Mouse (Mus musculus) midbrain, postnatal 0 days (tissue): Measurements from ENCODE around the gene Ncaph2. TPM values are rescaled to one million over a fixed set of nuclear protein-coding genes. Genes with fewer than 3 reads are reported as not detected.

Experiments used
- ATAC-seq: fragments of 200-750 bp; cut with Nextera tagmentation; 2 replicates; pipeline ENCODE4 v1.8.0; 2017; ENCODE audit warnings: moderate number of reproducible peaks, mild to moderate bottlenecking, moderate TSS enrichment, moderate library complexity; ENCODE audit not compliant: low FRiP score
- DNase-seq: peaks from one replicate; pipeline ENCODE4 v3.0.0-alpha.2; 2015; ENCODE audit warnings: low spot score
- H3K27ac ChIP-seq: fragments of 300-500 bp; sonication (generic); 2 replicates; pipeline ENCODE4 v1.5.1; 2014; ENCODE audit warnings: low read depth, mild to moderate bottlenecking, low read length, mixed read lengths
- H3K27me3 ChIP-seq: fragments of 300-500 bp; sonication (generic); 2 replicates; pipeline ENCODE4 v1.6.1; 2014; ENCODE audit warnings: low read length, control low read depth, mixed read lengths; ENCODE audit not compliant: insufficient read depth
- H3K36me3 ChIP-seq: fragments of 300-500 bp; sonication (generic); 2 replicates; pipeline ENCODE4 v1.6.1; 2014; ENCODE audit warnings: low read length, control low read depth, mixed read lengths; ENCODE audit not compliant: insufficient read depth
- H3K4me1 ChIP-seq: fragments of 300-500 bp; sonication (generic); 2 replicates; pipeline ENCODE4 v1.6.1; 2014; ENCODE audit warnings: mild to moderate bottlenecking, control low read depth, antibody characterized with exemption, low read length, mixed read lengths; ENCODE audit not compliant: insufficient read depth
- H3K4me2 ChIP-seq: fragments of 300-500 bp; sonication (generic); 2 replicates; pipeline ENCODE4 v1.6.1; 2014; ENCODE audit warnings: low read depth, mild to moderate bottlenecking, low read length, mixed read lengths; ENCODE audit not compliant: poor library complexity, severe bottlenecking
- H3K4me3 ChIP-seq: fragments of 300-500 bp; sonication (generic); 2 replicates; pipeline ENCODE4 v1.5.1; 2014; ENCODE audit warnings: low read depth, mild to moderate bottlenecking, low read length, moderate library complexity
- H3K9ac ChIP-seq: fragments of 300-500 bp; sonication (generic); replicated peaks from 2 replicates; pipeline ENCODE4 v1.6.1; 2014; ENCODE audit warnings: mild to moderate bottlenecking, low read length, moderate library complexity, mixed read lengths; ENCODE audit not compliant: poor library complexity, severe bottlenecking
- H3K9me3 ChIP-seq: fragments of 300-500 bp; sonication (generic); 2 replicates; pipeline ENCODE4 v1.6.1; 2016; ENCODE audit warnings: low read length, control low read depth
- CTCF ChIP-seq: IDR thresholded peaks from 2 replicates; pipeline ENCODE4 v1.5.1; 2016; ENCODE audit warnings: antibody characterized with exemption, mild to moderate bottlenecking
- WGBS: fragments of 180-500 bp; shearing (Covaris S2); extraction: QIAGEN DNeasy Blood & Tissue Kit; methylation state at CpG from one replicate; pipeline ENCODE4 v1.1.7; 2014; 5-methylcytosine and 5-hydroxymethylcytosine counted together
- polyA plus RNA-seq: library from polyadenylated mRNA; unstranded; fragments of >200 nt; fragmentation: Nextera tagmentation; extraction: Ambion mirVana; gene quantifications from 2 replicates; pipeline ENCODE4 v1.2.1, GENCODE M21; 2015
- total RNA-seq: library from RNA; depleted of rRNA; stranded (reverse); fragments of >200 nt; gene quantifications from 2 replicates; pipeline ENCODE4 v1.2.3, GENCODE M21; 2014

Gene Ncaph2
- total and polyA plus RNA-seq, 2 experiments from 2014 or later: 88.0 to 88.8 TPM

- no peak for TF ChIP-seq CTCF
- Histone ChIP-seq H3K27ac (no peak within 1 kb of the TSS), H3K4me1 (no peaks in the 10 kb centered on the region), H3K4me2 (no peak within 1 kb of the TSS), H3K9ac (no peak within 1 kb of the TSS), H3K9me3 (no peaks in the 10 kb centered on the region), H3K4me3 (no peak within 1 kb of the TSS), H3K27me3 (peaks cover 11% of the 10 kb centered on the region; the same call in 1 of the 2 replicates), H3K36me3 (no peaks in the 10 kb centered on the region)
- DNase-seq (no peak), ATAC-seq (no peak)
- 9% methylated on average over 26 of the region's 26 CpGs for WGBS
Observed at GRCm38 (mm10) chr15:89322670-89323522, 32.6 kb upstream of the Ncaph2 start, which contains the start of gene Adm2. Adm2 (plus strand) TSS chr15:89322720.

- no peak overlapping the region for H3K9ac ChIP-seq
- H3K36me3 ChIP-seq: no peaks in the 10 kb centered on the region
- 88% methylated on average over 4 of the region's 4 CpGs for WGBS
- ATAC-seq (no peak), DNase-seq (no peak)
- H3K9me3 ChIP-seq: no peaks in the 10 kb centered on the region
- TF ChIP-seq CTCF: no peak
- H3K4me1 ChIP-seq: no peaks in the 10 kb centered on the region
- peaks cover 11% of the 10 kb centered on the region; the same call in 1 of the 2 replicates for H3K27me3 ChIP-seq
- H3K4me3 ChIP-seq: no peak overlapping the region
- no peak overlapping the region for H3K27ac ChIP-seq
- H3K4me2 ChIP-seq: no peak overlapping the region
Observed at GRCm38 (mm10) chr15:89323656-89324055, 31.9 kb upstream of the Ncaph2 start.

- Histone ChIP-seq H3K4me3 (no peak overlapping the region), H3K36me3 (no peaks in the 10 kb centered on the region), H3K4me2 (no peak overlapping the region), H3K9me3 (no peaks in the 10 kb centered on the region), H3K27ac (no peak overlapping the region), H3K27me3 (peaks cover 11% of the 10 kb centered on the region; the same call in 1 of the 2 replicates), H3K4me1 (no peaks in the 10 kb centered on the region), H3K9ac (no peak overlapping the region)
- ATAC-seq (no peak), DNase-seq (no peak)
- no peak for TF ChIP-seq CTCF
- 70% methylated on average over 5 of the region's 5 CpGs for WGBS
Observed at GRCm38 (mm10) chr15:89326441-89326840, 29.1 kb upstream of the Ncaph2 start.

- WGBS: 85% methylated on average over 7 of the region's 7 CpGs
- H3K27me3 ChIP-seq: no peaks in the 10 kb centered on the region
- H3K4me1 ChIP-seq: no peaks in the 10 kb centered on the region
- H3K9ac ChIP-seq: no peak within 1 kb of the TSS
- DNase-seq (no peak), ATAC-seq (no peak)
- no peak within 1 kb of the TSS for H3K27ac ChIP-seq
- H3K36me3 ChIP-seq: no peaks in the 10 kb centered on the region
- no peak for TF ChIP-seq CTCF
- H3K4me2 ChIP-seq: no peak within 1 kb of the TSS
- H3K9me3 ChIP-seq: no peaks in the 10 kb centered on the region
- no peak within 1 kb of the TSS for H3K4me3 ChIP-seq
Observed at GRCm38 (mm10) chr15:89334271-89334670, 21.2 kb upstream of the Ncaph2 start, which contains the start of gene Miox. Miox (plus strand) TSS chr15:89334398.

GRCm38 (mm10) chr15:89334774-89335537 lies 20.6 kb upstream of the Ncaph2 start:
- Histone ChIP-seq H3K36me3 (no peaks in the 10 kb centered on the region), H3K9me3 (no peaks in the 10 kb centered on the region), H3K4me3 (no peak overlapping the region), H3K27ac (no peak overlapping the region), H3K9ac (no peak overlapping the region), H3K4me1 (no peaks in the 10 kb centered on the region), H3K4me2 (no peak overlapping the region), H3K27me3 (no peaks in the 10 kb centered on the region)
- DNase-seq (no peak), ATAC-seq (no peak)
- WGBS: 85% methylated on average over 17 of the region's 17 CpGs
- TF ChIP-seq CTCF: no peak

GRCm38 (mm10) chr15:89336422-89336821 lies 19.1 kb upstream of the Ncaph2 start:
- H3K27me3 ChIP-seq: no peaks in the 10 kb centered on the region
- 88% methylated on average over 14 of the region's 14 CpGs for WGBS
- H3K9ac ChIP-seq: no peak overlapping the region
- H3K4me2 ChIP-seq: no peak overlapping the region
- TF ChIP-seq CTCF: no peak
- no peak overlapping the region for H3K4me3 ChIP-seq
- no peaks in the 10 kb centered on the region for H3K4me1 ChIP-seq
- no peaks in the 10 kb centered on the region for H3K36me3 ChIP-seq
- H3K9me3 ChIP-seq: no peaks in the 10 kb centered on the region
- no peak overlapping the region for H3K27ac ChIP-seq
- DNase-seq (no peak), ATAC-seq (no peak)
